Mouse (Mus musculus) midbrain, postnatal 0 days (tissue): ENCODE measurements at regions not wholly inside any gene's neighbourhood (a gene's known extent, or its start where the extent isn't known, plus 50 kb on each side); places are given as distances from the start of the nearest gene placed in this dataset.

ENCODE experiments used
- ATAC-seq: fragments of 200-750 bp; cut with Nextera tagmentation; 2 replicates; pipeline ENCODE4 v1.8.0; 2017; ENCODE audit warnings: moderate number of reproducible peaks, mild to moderate bottlenecking, moderate TSS enrichment, moderate library complexity; ENCODE audit not compliant: low FRiP score
- DNase-seq: peaks from one replicate; pipeline ENCODE4 v3.0.0-alpha.2; 2015; ENCODE audit warnings: low spot score
- H3K27ac ChIP-seq: fragments of 300-500 bp; sonication (generic); 2 replicates; pipeline ENCODE4 v1.5.1; 2014; ENCODE audit warnings: low read depth, mild to moderate bottlenecking, low read length, mixed read lengths
- H3K27me3 ChIP-seq: fragments of 300-500 bp; sonication (generic); 2 replicates; pipeline ENCODE4 v1.6.1; 2014; ENCODE audit warnings: low read length, control low read depth, mixed read lengths; ENCODE audit not compliant: insufficient read depth
- H3K36me3 ChIP-seq: fragments of 300-500 bp; sonication (generic); 2 replicates; pipeline ENCODE4 v1.6.1; 2014; ENCODE audit warnings: low read length, control low read depth, mixed read lengths; ENCODE audit not compliant: insufficient read depth
- H3K4me1 ChIP-seq: fragments of 300-500 bp; sonication (generic); 2 replicates; pipeline ENCODE4 v1.6.1; 2014; ENCODE audit warnings: mild to moderate bottlenecking, control low read depth, antibody characterized with exemption, low read length, mixed read lengths; ENCODE audit not compliant: insufficient read depth
- H3K4me2 ChIP-seq: fragments of 300-500 bp; sonication (generic); 2 replicates; pipeline ENCODE4 v1.6.1; 2014; ENCODE audit warnings: low read depth, mild to moderate bottlenecking, low read length, mixed read lengths; ENCODE audit not compliant: poor library complexity, severe bottlenecking
- H3K4me3 ChIP-seq: fragments of 300-500 bp; sonication (generic); 2 replicates; pipeline ENCODE4 v1.5.1; 2014; ENCODE audit warnings: low read depth, mild to moderate bottlenecking, low read length, moderate library complexity
- H3K9ac ChIP-seq: fragments of 300-500 bp; sonication (generic); replicated peaks from 2 replicates; pipeline ENCODE4 v1.6.1; 2014; ENCODE audit warnings: mild to moderate bottlenecking, low read length, moderate library complexity, mixed read lengths; ENCODE audit not compliant: poor library complexity, severe bottlenecking
- H3K9me3 ChIP-seq: fragments of 300-500 bp; sonication (generic); 2 replicates; pipeline ENCODE4 v1.6.1; 2016; ENCODE audit warnings: low read length, control low read depth
- CTCF ChIP-seq: IDR thresholded peaks from 2 replicates; pipeline ENCODE4 v1.5.1; 2016; ENCODE audit warnings: antibody characterized with exemption, mild to moderate bottlenecking
- WGBS: fragments of 180-500 bp; shearing (Covaris S2); extraction: QIAGEN DNeasy Blood & Tissue Kit; methylation state at CpG from one replicate; pipeline ENCODE4 v1.1.7; 2014; 5-methylcytosine and 5-hydroxymethylcytosine counted together

DNA sequence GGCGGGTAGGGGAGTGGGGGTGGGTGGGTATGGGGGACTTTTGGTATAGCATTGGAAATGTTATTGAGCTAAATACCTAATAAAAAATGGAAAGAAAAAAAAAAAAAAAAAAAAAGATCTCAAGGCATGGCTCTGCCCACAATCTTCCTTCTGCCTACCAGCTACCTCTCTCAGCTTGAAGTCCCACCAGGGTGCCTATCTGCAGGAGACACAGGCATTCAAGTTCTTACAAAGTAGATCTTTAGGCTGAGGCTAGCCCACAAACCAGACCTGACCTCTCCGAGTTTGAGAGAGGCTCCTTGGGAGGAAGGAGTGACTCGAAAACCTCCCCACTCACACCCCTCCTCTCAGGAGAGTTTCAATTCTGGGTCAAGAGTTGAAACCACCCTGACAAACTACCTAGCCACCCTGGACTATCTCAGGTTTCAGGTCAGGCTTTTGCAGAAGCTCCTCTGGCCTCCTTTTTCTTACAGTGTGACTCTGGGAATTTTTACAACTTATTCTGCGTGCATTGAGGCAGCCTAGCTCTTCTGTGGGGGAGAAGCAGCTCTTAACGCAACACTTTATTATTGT lies 187.6 kb upstream of the Cxcr4 start:
- no peaks in the 10 kb centered on the region for H3K9me3 ChIP-seq
- no peak overlapping the region for H3K4me3 ChIP-seq
- DNase-seq (no peak), ATAC-seq (no peak)
- H3K36me3 ChIP-seq, result no peaks in the 10 kb centered on the region
- no peak overlapping the region for H3K27ac ChIP-seq
- H3K27me3 ChIP-seq, result no peaks in the 10 kb centered on the region
- H3K9ac ChIP-seq, result no peak overlapping the region
- TF ChIP-seq CTCF, result no peak
- no peaks in the 10 kb centered on the region for H3K4me1 ChIP-seq
- H3K4me2 ChIP-seq, result no peak overlapping the region
- WGBS, result 92% methylated on average over 5 of the region's 5 CpGs

DNA sequence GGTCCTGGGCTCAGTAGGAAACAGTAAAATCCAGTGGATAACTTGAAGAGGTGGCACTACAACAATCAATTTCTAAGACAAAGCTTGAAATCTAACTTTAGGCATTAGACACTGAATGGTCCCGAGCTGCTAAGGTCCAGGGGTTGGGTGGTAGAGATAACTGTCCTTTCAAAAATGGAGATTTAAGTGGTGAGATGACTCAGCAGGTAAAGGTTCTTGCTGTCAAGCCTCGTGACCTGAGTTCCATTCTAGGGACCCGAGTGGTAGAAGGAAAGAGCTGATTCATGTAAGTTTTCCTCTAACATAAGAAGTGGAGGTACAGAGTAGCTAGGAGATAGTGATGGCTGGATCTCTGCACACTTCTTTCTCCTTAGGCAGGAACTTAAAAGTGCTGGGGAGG lies 180.3 kb upstream of the Cxcr4 start:
- Histone ChIP-seq H3K36me3 (no peaks in the 10 kb centered on the region), H3K4me2 (no peak overlapping the region), H3K4me1 (no peaks in the 10 kb centered on the region), H3K4me3 (no peak overlapping the region), H3K9ac (no peak overlapping the region), H3K9me3 (no peaks in the 10 kb centered on the region), H3K27ac (no peak overlapping the region), H3K27me3 (no peaks in the 10 kb centered on the region)
- no peak for TF ChIP-seq CTCF
- DNase-seq, result no peak
- ATAC-seq, result no peak
- 89% methylated on average over 3 of the region's 3 CpGs for WGBS

DNA sequence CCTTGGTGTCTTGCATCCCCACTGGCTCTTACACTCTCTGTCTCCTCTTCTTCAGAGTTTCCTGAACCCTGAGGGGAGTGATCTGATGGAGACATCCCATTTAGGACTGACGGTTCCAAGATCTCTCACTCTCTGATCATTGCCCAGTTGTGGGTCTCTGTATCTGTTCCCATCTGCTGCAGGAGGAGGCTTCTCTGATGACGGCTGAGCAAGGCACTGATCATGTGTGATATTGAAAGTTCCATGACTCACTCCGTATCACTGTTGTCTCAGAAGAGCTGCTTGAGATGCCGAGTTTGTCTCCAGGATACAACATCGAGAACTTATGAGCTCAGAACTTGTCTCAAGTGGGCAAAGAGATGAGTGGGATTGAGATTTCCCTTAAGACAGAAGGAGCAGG lies 178.7 kb upstream of the Cxcr4 start:
- H3K4me2 ChIP-seq, result no peak overlapping the region
- no peaks in the 10 kb centered on the region for H3K9me3 ChIP-seq
- DNase-seq, result no peak
- no peak for ATAC-seq
- no peak overlapping the region for H3K27ac ChIP-seq
- H3K4me3 ChIP-seq, result no peak overlapping the region
- WGBS, result 89% methylated on average over 5 of the region's 5 CpGs
- TF ChIP-seq CTCF, result no peak
- H3K27me3 ChIP-seq, result no peaks in the 10 kb centered on the region
- H3K9ac ChIP-seq, result no peak overlapping the region
- H3K4me1 ChIP-seq, result no peaks in the 10 kb centered on the region
- no peaks in the 10 kb centered on the region for H3K36me3 ChIP-seq

DNA sequence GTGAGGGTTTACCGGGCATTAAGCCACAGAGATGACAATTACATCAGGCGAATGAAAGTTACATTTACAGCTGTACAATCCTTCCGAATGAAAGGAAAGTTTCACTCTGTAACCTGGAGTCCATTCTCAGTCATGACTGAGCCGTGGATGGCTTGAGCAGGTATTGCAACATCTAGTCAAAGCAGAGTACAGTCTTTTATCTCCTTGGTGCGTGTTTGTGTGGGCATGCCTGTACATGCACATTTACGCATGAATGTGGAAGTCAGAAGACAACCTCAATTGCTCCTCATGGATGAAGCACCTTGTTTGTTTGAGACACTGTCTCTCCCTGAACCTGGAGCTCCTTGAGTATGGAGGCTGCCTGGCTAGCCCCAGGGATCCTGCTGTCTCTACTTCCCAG lies 175.9 kb upstream of the Cxcr4 start:
- DNase-seq (no peak), ATAC-seq (no peak)
- no peaks in the 10 kb centered on the region for H3K36me3 ChIP-seq
- no peak overlapping the region for H3K4me3 ChIP-seq
- H3K27me3 ChIP-seq, result no peaks in the 10 kb centered on the region
- H3K4me2 ChIP-seq, result no peak overlapping the region
- H3K9ac ChIP-seq, result no peak overlapping the region
- no peak overlapping the region for H3K27ac ChIP-seq
- WGBS, result 91% methylated on average over 6 of the region's 6 CpGs
- no peak for TF ChIP-seq CTCF
- H3K4me1 ChIP-seq, result no peaks in the 10 kb centered on the region
- no peaks in the 10 kb centered on the region for H3K9me3 ChIP-seq

DNA sequence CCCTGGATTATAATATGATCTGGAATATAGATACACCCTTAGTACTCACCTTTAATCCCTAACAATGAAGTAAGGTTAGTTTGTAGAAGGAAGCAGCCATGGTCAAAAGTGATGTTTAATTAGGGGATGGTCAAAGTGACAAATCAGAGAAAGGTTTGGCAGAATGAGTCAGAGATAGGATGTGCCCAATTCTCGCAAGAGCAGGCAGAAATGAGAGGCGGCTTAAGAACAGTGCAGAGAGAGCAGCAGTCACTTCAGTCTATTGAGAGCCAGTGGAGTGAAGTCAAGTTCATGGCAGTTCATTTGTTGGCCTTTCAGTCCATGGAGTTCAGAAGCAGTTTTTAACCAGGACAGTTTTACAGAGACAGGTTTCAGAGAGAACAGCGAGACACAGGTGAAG lies 175.3 kb upstream of the Cxcr4 start:
- Histone ChIP-seq H3K27ac (no peak overlapping the region), H3K27me3 (no peaks in the 10 kb centered on the region), H3K4me3 (no peak overlapping the region), H3K4me1 (no peaks in the 10 kb centered on the region), H3K36me3 (no peaks in the 10 kb centered on the region), H3K4me2 (no peak overlapping the region), H3K9me3 (no peaks in the 10 kb centered on the region), H3K9ac (no peak overlapping the region)
- ATAC-seq, result no peak
- WGBS, result 89% methylated on average over 3 of the region's 3 CpGs
- DNase-seq, result no peak
- no peak for TF ChIP-seq CTCF

DNA sequence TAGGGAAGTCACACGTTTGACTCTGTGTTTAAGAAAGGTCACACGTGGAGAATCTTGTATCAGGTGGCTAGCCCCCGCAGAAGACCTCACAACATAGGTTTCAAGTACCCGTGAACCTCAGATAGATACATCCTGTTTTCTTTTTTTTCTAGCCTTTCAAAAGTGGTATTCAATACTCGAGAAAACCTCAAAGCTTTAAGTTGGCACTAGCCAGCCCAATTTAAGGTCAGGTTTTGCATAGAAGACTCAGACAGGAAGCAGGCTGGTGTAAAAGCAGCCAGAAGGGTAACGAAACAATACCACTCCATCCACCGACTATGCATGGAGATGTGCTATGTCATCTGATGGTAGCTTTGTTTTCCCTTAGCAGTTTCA lies 174.8 kb upstream of the Cxcr4 start:
- WGBS, result 82% methylated on average over 7 of the region's 7 CpGs
- ATAC-seq, result no peak
- no peak overlapping the region for H3K4me3 ChIP-seq
- no peak for TF ChIP-seq CTCF
- no peaks in the 10 kb centered on the region for H3K4me1 ChIP-seq
- no peaks in the 10 kb centered on the region for H3K9me3 ChIP-seq
- no peak overlapping the region for H3K27ac ChIP-seq
- DNase-seq, result no peak
- H3K27me3 ChIP-seq, result no peaks in the 10 kb centered on the region
- no peaks in the 10 kb centered on the region for H3K36me3 ChIP-seq
- no peak overlapping the region for H3K4me2 ChIP-seq
- no peak overlapping the region for H3K9ac ChIP-seq
